9 mouse cellular contexts compared by ENCODE assay signal in the genomic region with DNA sequence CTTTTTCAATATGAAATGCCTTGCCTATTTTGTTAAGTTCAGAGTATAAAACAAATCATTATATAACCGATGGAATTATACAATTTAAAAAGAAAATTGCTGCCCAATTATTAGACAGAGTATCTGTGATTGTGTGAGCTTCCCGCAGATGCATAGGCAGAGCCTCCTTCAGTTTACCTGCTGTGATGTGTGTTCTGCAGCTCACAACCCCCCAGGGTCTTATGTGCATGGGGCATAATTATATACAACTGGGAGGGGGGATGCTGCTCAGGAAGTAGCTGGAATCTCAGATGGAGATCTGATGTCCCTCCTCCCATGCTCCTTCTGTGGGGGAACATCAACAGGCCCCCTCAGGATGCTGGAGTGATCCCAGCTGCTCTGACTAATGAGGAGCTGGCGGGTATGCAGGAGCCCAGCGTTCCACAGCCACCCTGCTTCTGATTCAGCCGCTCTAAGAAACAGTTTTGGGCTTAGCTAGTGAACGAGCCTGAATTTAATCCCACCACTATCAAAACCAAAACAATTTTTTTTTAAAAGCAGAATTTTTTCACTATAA. TPM values are rescaled to one million over a fixed set of nuclear protein-coding genes. Genes with fewer than 3 reads are reported as not detected.
DNase-seq lines count a peak whose midpoint lies in the region; ATAC-seq and TF ChIP-seq lines count a peak whose summit lies in the region.
"Had no signal": no experiment of that assay in that cellular context is flagged by ENCODE, and none has a peak within 500 bp of the region (broad histone marks: within the 10 kb centered on the region; RNA-seq: fewer than 3 reads in every experiment).

No protein-coding gene starts in this region.

- intact Hi-C loops in left cerebral cortex, adult 2 months (cut with DNase I), result loop anchor here (10.0 kb wide), 1 partner anchor 358 kb away; no protein-coding TSS in a partner anchor

- peak; percentile 73; the same call in 1 of the 2 replicates for ATAC-seq in neural tube, embryonic 14.5 days (ENCODE audit: low read depth)

- TF ChIP-seq CTCF in left cerebral cortex, adult 2 months (IDR thresholded peaks at IDR 0.05), result no peak

- no peaks in the 10 kb centered on the region for H3K4me1 ChIP-seq in neural tube, embryonic 14.5 days (ENCODE audit: control insufficient read depth, insufficient read depth, low read length)

- no peak overlapping the region for H3K4me2 ChIP-seq in neural tube, embryonic 14.5 days (ENCODE audit: low read depth, low read length)

- no peaks in the 10 kb centered on the region for H3K9me3 ChIP-seq in neural tube, embryonic 14.5 days (ENCODE audit: control insufficient read depth, low read length)

- peak; percentile 36 to 47 for DNase-seq in left cerebral cortex, adult 2 months (ENCODE audit: extremely low spot score in 1 of 2, low spot score in 2 of 2)
- no peak for DNase-seq in left cerebral cortex, adult 11 months (ENCODE audit: low spot score)
- DNase-seq in frontal cortex, postnatal 36 days (ENCODE audit: low spot score in 2 of 2), result peak; percentile 48
- peak; percentile 64 to 78 for DNase-seq in layer of hippocampus, adult 18-20 months (ENCODE audit: low spot score in 2 of 2)
- DNase-seq in MN1 (ENCODE audit: low spot score), result no peak
- no peak for DNase-seq in cerebellum, postnatal 25 days
- DNase-seq in cerebellum, adult 9-10 months, result no peak
- DNase-seq: cerebellum, adult 11-12 months had no signal

- peak overlapping the region; percentile 52; the same call in 1 of the 2 replicates for H3K27ac ChIP-seq in left cerebral cortex, adult 2 months
- H3K27ac ChIP-seq in neural tube, embryonic 14.5 days (ENCODE audit: low read depth, low read length), result no peak overlapping the region

- WGBS in neural tube, embryonic 14.5 days, result 50% methylated on average over 6 of the region's 6 CpGs

- no peaks in the 10 kb centered on the region for H3K36me3 ChIP-seq in neural tube, embryonic 14.5 days (ENCODE audit: control insufficient read depth, insufficient read depth, low read length)

- no peaks in the 10 kb centered on the region for H3K27me3 ChIP-seq in neural tube, embryonic 14.5 days (ENCODE audit: control insufficient read depth, insufficient read depth, low read length)

- H3K9ac ChIP-seq in neural tube, embryonic 14.5 days (replicated peaks; ENCODE audit: low read depth, low read length), result no peak overlapping the region

- H3K4me3 ChIP-seq in left cerebral cortex, adult 2 months, result no peak overlapping the region
- no peak overlapping the region for H3K4me3 ChIP-seq in neural tube, embryonic 14.5 days (ENCODE audit: low read depth, low read length)

RNA-seq across cellular contexts. Expression of a gene that starts 19.4 kb away (rescaled TPM):
- 10 to 100 TPM; 22.0 to 24.1 TPM for total RNA-seq in left cerebral cortex, adult 2 months (2021)
- total RNA-seq in layer of hippocampus, adult 18-20 months (2021), result 10 to 100 TPM; 22.1 to 22.6 TPM
- polyA plus RNA-seq in neural tube, embryonic 14.5 days (2014; fragmentation: Nextera tagmentation; extraction: Ambion mirVana), result 32.1 and 32.6 TPM in 2 replicates

RNA-seq across cellular contexts. Expression of a gene that starts 22.8 kb away (rescaled TPM):
- total RNA-seq in left cerebral cortex, adult 2 months (2021), result 10 to 100 TPM; 22.7 to 24.9 TPM
- 10 to 100 TPM; 23.3 to 23.6 TPM for total RNA-seq in layer of hippocampus, adult 18-20 months (2021)
- polyA plus RNA-seq in neural tube, embryonic 14.5 days (2014; fragmentation: Nextera tagmentation; extraction: Ambion mirVana), result 25.6 and 25.8 TPM in 2 replicates

RNA-seq across cellular contexts. Expression of a gene that starts 51.3 kb away (rescaled TPM):
- total RNA-seq in left cerebral cortex, adult 2 months (2021), result 10 to 100 TPM; 21.7 to 23.9 TPM
- total RNA-seq in layer of hippocampus, adult 18-20 months (2021), result 10 to 100 TPM; 22.5 to 22.7 TPM
- polyA plus RNA-seq in neural tube, embryonic 14.5 days (2014; fragmentation: Nextera tagmentation; extraction: Ambion mirVana), result 23.9 and 24.7 TPM in 2 replicates

Comparison
In these comparisons a context has a peak if more than half of its experiments do, and no peak if none do; other contexts are left out.
1. DNase-seq: peak in left cerebral cortex, adult 2 months (2 of 2), frontal cortex, postnatal 36 days (2 of 2) and layer of hippocampus, adult 18-20 months (2 of 2); none in left cerebral cortex, adult 11 months (single experiment), MN1 (single experiment), cerebellum, postnatal 25 days (0 of 2) and cerebellum, adult 9-10 months (single experiment).